In the genomic region with DNA sequence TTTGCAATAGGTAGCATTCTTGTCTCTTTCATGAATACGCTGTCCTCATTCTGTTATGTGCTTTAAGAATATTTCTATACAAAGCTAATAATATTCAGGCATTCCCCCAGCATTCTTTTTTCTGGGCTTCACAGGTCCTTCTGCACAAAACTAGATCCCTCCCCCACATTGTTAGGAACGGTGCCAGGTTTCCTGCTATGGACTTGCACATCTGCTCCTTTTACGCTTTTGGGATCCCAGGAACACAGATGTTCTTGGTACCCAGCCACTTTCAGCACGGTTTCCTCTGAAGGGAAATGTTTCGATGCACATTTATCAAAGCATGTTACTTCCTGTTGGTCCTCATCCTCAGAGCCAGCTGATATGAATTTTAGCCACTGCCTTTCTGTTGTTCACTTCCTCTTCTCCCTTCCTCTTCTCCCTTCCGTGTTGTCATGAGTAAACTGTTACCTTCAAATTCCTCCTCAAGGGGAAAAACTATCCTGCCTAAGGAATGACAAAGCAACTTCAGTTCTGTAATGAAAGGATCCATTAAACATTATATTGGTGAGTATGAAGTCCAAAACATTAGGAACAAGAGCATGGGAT, we compare ENCODE assay signal across 14 mouse cellular contexts.
DNase-seq lines count a peak whose midpoint lies in the region; ATAC-seq and TF ChIP-seq lines count a peak whose summit lies in the region.
"Had no signal": no experiment of that assay in that cellular context is flagged by ENCODE, and none has a peak within 500 bp of the region (broad histone marks: within the 10 kb centered on the region; RNA-seq: fewer than 3 reads in every experiment).

No protein-coding gene starts in this region.

- no peaks in the 10 kb centered on the region for H3K4me1 ChIP-seq in kidney, adult 2 months (ENCODE audit: control insufficient read depth, insufficient read depth, low read length)
- H3K4me1 ChIP-seq: forebrain, embryonic 12.5 days; liver, embryonic 15.5 days; stomach, embryonic 15.5 days had no signal

- no peak overlapping the region for H3K4me3 ChIP-seq in kidney, adult 2 months (ENCODE audit: insufficient read depth, low read depth, low read length)
- H3K4me3 ChIP-seq: forebrain, embryonic 12.5 days; heart, embryonic 13.5 days; liver, embryonic 15.5 days; stomach, embryonic 15.5 days had no signal

- no peak overlapping the region for H3K27ac ChIP-seq in kidney, adult 2 months (ENCODE audit: insufficient read depth, low read depth, low read length)
- H3K27ac ChIP-seq: forebrain, embryonic 12.5 days; heart, embryonic 13.5 days; liver, embryonic 15.5 days; stomach, embryonic 15.5 days had no signal

- TF ChIP-seq CTCF in kidney, adult 2 months (conservative IDR thresholded peaks at IDR 0.05; ENCODE audit: insufficient read depth, insufficient read length, low read depth, low read length), result no peak

- no peaks in the 10 kb centered on the region for H3K27me3 ChIP-seq in kidney, adult 2 months (replicated peaks; ENCODE audit: control insufficient read depth, insufficient read depth, low read length)
- H3K27me3 ChIP-seq: forebrain, embryonic 12.5 days; heart, embryonic 13.5 days; liver, embryonic 15.5 days; stomach, embryonic 15.5 days had no signal

- peak; percentile 17 for DNase-seq in gastrocnemius, postnatal 10 days
- DNase-seq in gastrocnemius, postnatal 25 days, result no peak
- peak; percentile 45 to 49 for DNase-seq in kidney, postnatal 4 days
- no peak for DNase-seq in kidney, adult 2 months
- peak; percentile 27 to 28 for DNase-seq in right cerebral cortex, postnatal 10 days (ENCODE audit: low spot score in 2 of 2)
- no peak for DNase-seq in right cerebral cortex, postnatal 36 days (ENCODE audit: low spot score in 2 of 2)
- DNase-seq in spleen, postnatal 36 days (ENCODE audit: low spot score in 2 of 2), result no peak
- DNase-seq: cerebellum, postnatal 36 days; kidney, adult 9 months had no signal

- 35% methylated on average over 6 of the region's 6 CpGs for WGBS in kidney, adult 2 months

- H3K36me3 ChIP-seq in kidney, adult 2 months (ENCODE audit: control insufficient read depth, insufficient read depth, low read length), result no peaks in the 10 kb centered on the region
- H3K36me3 ChIP-seq: forebrain, embryonic 12.5 days; heart, embryonic 13.5 days; liver, embryonic 15.5 days; stomach, embryonic 15.5 days had no signal

- ATAC-seq in megakaryocyte-erythroid progenitor cell, adult 5-6 weeks (replicated peaks; ENCODE audit: low FRiP score, low TSS enrichment, poor library complexity, severe bottlenecking), result no peak

- TF ChIP-seq POLR2A in kidney, adult 2 months (IDR thresholded peaks at IDR 0.05; ENCODE audit: low read depth, low read length), result no peak

Comparison
In these comparisons a context has a peak if more than half of its experiments do, and no peak if none do; other contexts are left out.
1. DNase-seq: peak in gastrocnemius, postnatal 10 days (single experiment), kidney, postnatal 4 days (2 of 2) and right cerebral cortex, postnatal 10 days (2 of 2); none in gastrocnemius, postnatal 25 days (single experiment), kidney, adult 2 months (single experiment), right cerebral cortex, postnatal 36 days (0 of 2) and spleen, postnatal 36 days (0 of 2).